Mouse (Mus musculus): ENCODE results near the gene Kcnn1.

- TF ChIP-seq CTCF (IDR thresholded peaks at IDR 0.05; ENCODE audit: low read depth) (no peak), EP300 (optimal IDR thresholded peaks at IDR 0.05) (no peak)
These were observed 42.4 kb upstream of the Kcnn1 start for GRCm38 (mm10) chr8:70905463-70905830.

Measured in stomach, postnatal 0 days (tissue).